Mouse (Mus musculus) MEL (cell line): ENCODE results near the gene Olfr873.

Experiments
- CTCF ChIP-seq, 3 experiments: IDR thresholded peaks in 2 of 3; conservative IDR thresholded peaks in 1 of 3; 2 replicates each; pipeline ENCODE4 v1.5.1; 2011 to 2012; ENCODE audit warnings: low read length in 3 of 3, low read depth in 2 of 3, mild to moderate bottlenecking in 2 of 3, improper control_type of control experiment in 1 of 3, inconsistent platforms in 1 of 3, mixed read lengths in 1 of 3, moderate library complexity in 1 of 3; ENCODE audit not compliant: control insufficient read depth in 1 of 3, insufficient read depth in 1 of 3, poor library complexity in 1 of 3, severe bottlenecking in 1 of 3
- E2F4 ChIP-seq: IDR thresholded peaks from 2 replicates; pipeline ENCODE4 v1.6.1; 2011; ENCODE audit warnings: low read depth, low read length, improper control_type of control experiment, borderline replicate concordance
- ELF1 ChIP-seq: IDR thresholded peaks from 2 replicates; pipeline ENCODE4 v1.6.1; 2014; ENCODE audit warnings: low read depth, mild to moderate bottlenecking, inconsistent platforms, low read length, improper control_type of control experiment, moderate library complexity
- GABPA ChIP-seq: IDR thresholded peaks from 2 replicates; pipeline ENCODE4 v1.6.1; 2012; ENCODE audit warnings: low read depth, mild to moderate bottlenecking, inconsistent platforms, low read length, improper control_type of control experiment, moderate library complexity
- GATA1 ChIP-seq: IDR thresholded peaks from 2 replicates; pipeline ENCODE4 v1.6.1; 2011; ENCODE audit warnings: low read depth, low read length, improper control_type of control experiment
- NRF1 ChIP-seq: IDR thresholded peaks from 2 replicates; pipeline ENCODE4 v1.6.1; 2014; ENCODE audit warnings: low read depth, mild to moderate bottlenecking, inconsistent platforms, low read length, improper control_type of control experiment, moderate library complexity; ENCODE audit not compliant: poor library complexity, insufficient read depth, severe bottlenecking
- POLR2A ChIP-seq, 2 experiments: IDR thresholded peaks; 2 replicates each; pipeline ENCODE4 v1.6.1; 2011 to 2012; ENCODE audit warnings: low read length in 2 of 2, mild to moderate bottlenecking in 2 of 2, control low read depth in 1 of 2, improper control_type of control experiment in 1 of 2, low read depth in 1 of 2, moderate library complexity in 1 of 2; ENCODE audit not compliant: control insufficient read depth in 1 of 2, insufficient read depth in 1 of 2, poor library complexity in 1 of 2
- USF1 ChIP-seq: IDR thresholded peaks from 2 replicates; pipeline ENCODE4 v1.6.1; 2014; ENCODE audit warnings: low read depth, mild to moderate bottlenecking, inconsistent platforms, low read length, improper control_type of control experiment, moderate library complexity
- ZNF384 ChIP-seq: IDR thresholded peaks from 2 replicates; pipeline ENCODE4 v1.6.1; 2012; ENCODE audit warnings: low read depth, mild to moderate bottlenecking, inconsistent platforms, low read length, improper control_type of control experiment

- TF ChIP-seq ELF1 (no peak), CTCF (IDR thresholded peaks at IDR 0.05 in 2 of 3, conservative IDR thresholded peaks at IDR 0.05 in 1 of 3; ENCODE audit: control insufficient read depth in 1 of 3, insufficient read depth in 1 of 3, low read depth in 2 of 3, low read length in 3 of 3, poor library complexity in 1 of 3, severe bottlenecking in 1 of 3) (no peak), E2F4 (no peak), GATA1 (no peak), NRF1 (no peak), POLR2A (IDR thresholded peaks at IDR 0.05; ENCODE audit: control insufficient read depth in 1 of 2, insufficient read depth in 1 of 2, low read depth in 1 of 2, low read length in 2 of 2, poor library complexity in 1 of 2) (no peak), ZNF384 (no peak), GABPA (no peak), USF1 (no peak)
Observed at GRCm38 (mm10) chr9:20335994-20336393, 37.7 kb downstream of the Olfr873 start, which contains the start of gene Olfr18.
